Mouse (Mus musculus) embryonic facial prominence, embryonic 14.5 days (tissue): ENCODE results near the gene Arhgef40. TPM values are rescaled to one million over a fixed set of nuclear protein-coding genes. Genes with fewer than 3 reads are reported as not detected.
"Not testable (repeated sequence)": the region's sequence is repeated elsewhere in the genome, so short reads cannot be mapped to it uniquely, and the experiment has no call there.

Source experiments
- ATAC-seq: fragments of 200-750 bp; cut with Nextera tagmentation; 2 replicates; pipeline ENCODE4 v1.8.0; 2017; ENCODE audit warnings: low read depth, moderate number of reproducible peaks, moderate TSS enrichment
- DNase-seq: peaks from one replicate; pipeline ENCODE4 v3.0.0-alpha.2; 2015; ENCODE audit warnings: low spot score
- H3K27ac ChIP-seq: fragments of 300-500 bp; sonication (generic); replicated peaks from 2 replicates; pipeline ENCODE4 v1.5.1; 2014; ENCODE audit warnings: low read depth, mild to moderate bottlenecking, low read length, moderate library complexity
- H3K27me3 ChIP-seq: fragments of 300-500 bp; sonication (generic); replicated peaks from 2 replicates; pipeline ENCODE4 v1.6.1; 2014; ENCODE audit warnings: low read length; ENCODE audit not compliant: control insufficient read depth, insufficient read depth
- H3K36me3 ChIP-seq: fragments of 300-500 bp; sonication (generic); 2 replicates; pipeline ENCODE4 v1.6.1; 2014; ENCODE audit warnings: low read length, mixed read lengths; ENCODE audit not compliant: control insufficient read depth, insufficient read depth
- H3K4me1 ChIP-seq: fragments of 300-500 bp; sonication (generic); 2 replicates; pipeline ENCODE4 v1.6.1; 2014; ENCODE audit warnings: antibody characterized with exemption, low read length; ENCODE audit not compliant: control insufficient read depth, insufficient read depth
- H3K4me2 ChIP-seq: fragments of 300-500 bp; sonication (generic); 2 replicates; pipeline ENCODE4 v1.6.1; 2014; ENCODE audit warnings: low read depth, mild to moderate bottlenecking, low read length, moderate library complexity, mixed read lengths
- H3K4me3 ChIP-seq: fragments of 300-500 bp; sonication (generic); 2 replicates; pipeline ENCODE4 v1.5.1; 2014; ENCODE audit warnings: low read depth, mild to moderate bottlenecking, low read length
- H3K9ac ChIP-seq: fragments of 300-500 bp; sonication (generic); 2 replicates; pipeline ENCODE4 v1.6.1; 2014; ENCODE audit warnings: low read depth, mild to moderate bottlenecking, low read length, moderate library complexity, mixed read lengths
- H3K9me3 ChIP-seq: fragments of 300-500 bp; sonication (generic); 2 replicates; pipeline ENCODE4 v1.6.1; 2016; ENCODE audit warnings: low read length; ENCODE audit not compliant: control insufficient read depth
- WGBS: fragments of 180-500 bp; shearing (Covaris S2); extraction: QIAGEN DNeasy Blood & Tissue Kit; methylation state at CpG from one replicate; pipeline ENCODE4 v1.1.7; 2014; 5-methylcytosine and 5-hydroxymethylcytosine counted together
- polyA plus RNA-seq: library from polyadenylated mRNA; unstranded; fragments of >200 nt; fragmentation: Nextera tagmentation; extraction: Ambion mirVana; gene quantifications from 2 replicates; pipeline ENCODE4 v1.2.1, GENCODE M21; 2014

Arhgef40 gene
- polyA plus RNA-seq, 1 experiment from 2014 or later, result 113 TPM

- Histone ChIP-seq H3K4me2 (no peak overlapping the region), H3K27ac (no peak overlapping the region), H3K9ac (no peak overlapping the region), H3K9me3 (no peaks in the 10 kb centered on the region), H3K27me3 (no peaks in the 10 kb centered on the region), H3K36me3 (no peaks in the 10 kb centered on the region), H3K4me3 (no peak overlapping the region), H3K4me1 (peaks cover 6% of the 10 kb centered on the region)
- 78% methylated on average over 9 of the region's 9 CpGs for WGBS
- DNase-seq (no peak), ATAC-seq (no peak)
Observed at GRCm38 (mm10) chr14:52045966-52046565, 61.5 kb downstream of the Arhgef40 start.

DNA sequence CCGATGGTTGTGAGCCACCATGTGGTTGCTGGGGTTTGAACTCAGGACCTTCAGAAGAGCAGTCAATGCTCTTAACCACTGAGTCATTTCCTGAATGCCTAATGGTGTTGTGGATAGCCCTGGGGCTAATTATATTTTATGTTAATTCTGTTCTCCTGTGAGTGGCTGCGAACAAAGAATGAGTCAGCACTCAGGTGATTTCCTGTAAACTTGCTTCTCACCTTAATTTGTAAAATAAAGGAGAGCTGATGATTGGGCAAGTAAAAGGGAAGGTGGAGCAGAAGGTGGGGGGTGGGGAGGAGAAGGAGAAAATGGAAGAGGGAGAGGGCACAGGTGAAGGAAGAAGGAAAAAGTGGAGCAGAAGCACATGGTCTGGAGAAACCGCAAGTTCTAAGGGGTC, 68.2 kb downstream of the Arhgef40 start:
- not testable (repeated sequence) for H3K4me1 ChIP-seq, H3K27me3 ChIP-seq, H3K27ac ChIP-seq, ATAC-seq, H3K4me3 ChIP-seq, H3K36me3 ChIP-seq, H3K9me3 ChIP-seq, DNase-seq, H3K9ac ChIP-seq, H3K4me2 ChIP-seq
- 84% methylated on average over 3 of the region's 3 CpGs for WGBS

Other genes with a start within 250 kb of the Arhgef40 start
- not detected in 2 replicates for gene Ang4, start 211.1 kb upstream of the Arhgef40 start, polyA plus RNA-seq
- not detected in 2 replicates for gene AY358078, start 184.7 kb upstream of the Arhgef40 start, polyA plus RNA-seq
- gene Ear6, start 131.0 kb upstream of the Arhgef40 start, polyA plus RNA-seq, result not detected in 2 replicates
- 30.6 and 36.5 TPM in 2 replicates for gene Mettl17, start 99.9 kb upstream of the Arhgef40 start, polyA plus RNA-seq
- gene Slc39a2, start 91.8 kb upstream of the Arhgef40 start, polyA plus RNA-seq, result 1.3 and 1.5 TPM in 2 replicates
- 47.5 and 57.5 TPM in 2 replicates for gene Ndrg2, start 70.6 kb upstream of the Arhgef40 start, polyA plus RNA-seq
- gene Tppp2, start 66.3 kb upstream of the Arhgef40 start, polyA plus RNA-seq, result not detected in 2 replicates
- gene Rnase13, start 61.9 kb upstream of the Arhgef40 start, polyA plus RNA-seq, result not detected in 2 replicates
- gene Tmem253, start 30.9 kb downstream of the Arhgef40 start, polyA plus RNA-seq, result 0.64 and 0.82 TPM in 2 replicates
- gene Zfp219, start 36.0 kb downstream of the Arhgef40 start, polyA plus RNA-seq, result 21.4 and 25.2 TPM in 2 replicates
- not detected in 2 replicates for gene Olfr221, start 57.7 kb downstream of the Arhgef40 start, polyA plus RNA-seq
- 498 and 515 TPM in 2 replicates for gene Hnrnpc, start 119.3 kb downstream of the Arhgef40 start, polyA plus RNA-seq
- gene Rpgrip1, start 126.0 kb downstream of the Arhgef40 start, polyA plus RNA-seq, result 46.7 and 47.0 TPM in 2 replicates
- 48.7 and 60.0 TPM in 2 replicates for gene Supt16, start 212.7 kb downstream of the Arhgef40 start, polyA plus RNA-seq